Mouse (Mus musculus): ENCODE measurements at regions not wholly inside any gene's neighbourhood (a gene's known extent, or its start where the extent isn't known, plus 50 kb on each side); places are given as distances from the start of the nearest gene placed in this dataset.

- H3K36me3 ChIP-seq (ENCODE audit: control insufficient read depth, insufficient read depth, low read length): no peaks in the 10 kb centered on the region
- H3K9me3 ChIP-seq (ENCODE audit: control insufficient read depth, low read length): no peaks in the 10 kb centered on the region
- no peak overlapping the region for H3K9ac ChIP-seq (ENCODE audit: low read depth, low read length, severe bottlenecking)
- DNase-seq (ENCODE audit: low spot score) (no peak), ATAC-seq (ENCODE audit: low FRiP score, low read depth) (no peak)
- H3K4me3 ChIP-seq (replicated peaks; ENCODE audit: low read length): no peak overlapping the region
- no peaks in the 10 kb centered on the region for H3K4me1 ChIP-seq (ENCODE audit: control insufficient read depth, insufficient read depth, low read length)
- H3K27ac ChIP-seq (replicated peaks; ENCODE audit: low read depth, low read length): no peak overlapping the region
- WGBS: 45% methylated on average over 2 of the region's 2 CpGs
- no peaks in the 10 kb centered on the region for H3K27me3 ChIP-seq (ENCODE audit: control insufficient read depth, insufficient read depth, low read length)
- no peak for TF ChIP-seq POLR2A (IDR thresholded peaks at IDR 0.05; ENCODE audit: borderline replicate concordance, extremely low read depth, insufficient read depth, insufficient read length)
- H3K4me2 ChIP-seq (replicated peaks; ENCODE audit: low read depth, low read length, severe bottlenecking): no peak overlapping the region
These were observed 289.0 kb upstream of the Igfbp3 start for GRCm38 (mm10) chr11:7502679-7503078.

- 59% methylated on average over 2 of the region's 2 CpGs for WGBS
- no peak overlapping the region for H3K27ac ChIP-seq (replicated peaks; ENCODE audit: low read depth, low read length)
- H3K9ac ChIP-seq (ENCODE audit: low read depth, low read length, severe bottlenecking): no peak overlapping the region
- no peaks in the 10 kb centered on the region for H3K9me3 ChIP-seq (ENCODE audit: control insufficient read depth, low read length)
- TF ChIP-seq POLR2A (IDR thresholded peaks at IDR 0.05; ENCODE audit: borderline replicate concordance, extremely low read depth, insufficient read depth, insufficient read length): no peak
- DNase-seq (ENCODE audit: low spot score) (no peak), ATAC-seq (ENCODE audit: low FRiP score, low read depth) (no peak)
- H3K36me3 ChIP-seq (ENCODE audit: control insufficient read depth, insufficient read depth, low read length): no peaks in the 10 kb centered on the region
- no peak overlapping the region for H3K4me2 ChIP-seq (replicated peaks; ENCODE audit: low read depth, low read length, severe bottlenecking)
- H3K4me1 ChIP-seq (ENCODE audit: control insufficient read depth, insufficient read depth, low read length): no peaks in the 10 kb centered on the region
- H3K27me3 ChIP-seq (ENCODE audit: control insufficient read depth, insufficient read depth, low read length): no peaks in the 10 kb centered on the region
- H3K4me3 ChIP-seq (replicated peaks; ENCODE audit: low read length): no peak overlapping the region
These were observed 288.3 kb upstream of the Igfbp3 start for GRCm38 (mm10) chr11:7502045-7502444.

- no peak for DNase-seq (ENCODE audit: low spot score)
These were observed 284.1 kb upstream of the Igfbp3 start for GRCm38 (mm10) chr11:7497803-7498202.

GRCm38 (mm10) chr11:7473832-7474545 is 260.3 kb upstream of the Igfbp3 start:
- H3K4me1 ChIP-seq (ENCODE audit: control insufficient read depth, insufficient read depth, low read length): no peaks in the 10 kb centered on the region
- H3K9me3 ChIP-seq (ENCODE audit: control insufficient read depth, low read length): no peaks in the 10 kb centered on the region
- TF ChIP-seq POLR2A (IDR thresholded peaks at IDR 0.05; ENCODE audit: borderline replicate concordance, extremely low read depth, insufficient read depth, insufficient read length): no peak
- H3K9ac ChIP-seq (ENCODE audit: low read depth, low read length, severe bottlenecking): no peak overlapping the region
- no peak overlapping the region for H3K4me2 ChIP-seq (replicated peaks; ENCODE audit: low read depth, low read length, severe bottlenecking)
- ATAC-seq (ENCODE audit: low FRiP score, low read depth) (no peak), DNase-seq (ENCODE audit: low spot score) (no peak)
- 67% methylated on average over 6 of the region's 7 CpGs for WGBS
- H3K4me3 ChIP-seq (replicated peaks; ENCODE audit: low read length): no peak overlapping the region
- no peak overlapping the region for H3K27ac ChIP-seq (replicated peaks; ENCODE audit: low read depth, low read length)
- H3K27me3 ChIP-seq (ENCODE audit: control insufficient read depth, insufficient read depth, low read length): no peaks in the 10 kb centered on the region
- H3K36me3 ChIP-seq (ENCODE audit: control insufficient read depth, insufficient read depth, low read length): no peaks in the 10 kb centered on the region

More at GRCm38 (mm10) chr11:7497803-7498202, 284.1 kb upstream of the Igfbp3 start:
- WGBS: 80% methylated on average over 6 of the region's 6 CpGs
- Histone ChIP-seq H3K4me2 (replicated peaks; ENCODE audit: low read depth, low read length, severe bottlenecking) (no peak overlapping the region), H3K27ac (replicated peaks; ENCODE audit: low read depth, low read length) (no peak overlapping the region), H3K27me3 (ENCODE audit: control insufficient read depth, insufficient read depth, low read length) (no peaks in the 10 kb centered on the region), H3K36me3 (ENCODE audit: control insufficient read depth, insufficient read depth, low read length) (no peaks in the 10 kb centered on the region), H3K4me3 (replicated peaks; ENCODE audit: low read length) (no peak overlapping the region), H3K9me3 (ENCODE audit: control insufficient read depth, low read length) (no peaks in the 10 kb centered on the region), H3K4me1 (ENCODE audit: control insufficient read depth, insufficient read depth, low read length) (no peaks in the 10 kb centered on the region), H3K9ac (ENCODE audit: low read depth, low read length, severe bottlenecking) (no peak overlapping the region)
- ATAC-seq (ENCODE audit: low FRiP score, low read depth): no peak
- TF ChIP-seq POLR2A (IDR thresholded peaks at IDR 0.05; ENCODE audit: borderline replicate concordance, extremely low read depth, insufficient read depth, insufficient read length): no peak

GRCm38 (mm10) chr11:7465522-7465921 is 251.8 kb upstream of the Igfbp3 start:
- no peaks in the 10 kb centered on the region for H3K4me1 ChIP-seq (ENCODE audit: control insufficient read depth, insufficient read depth, low read length)
- H3K9ac ChIP-seq (ENCODE audit: low read depth, low read length, severe bottlenecking): no peak overlapping the region
- H3K36me3 ChIP-seq (ENCODE audit: control insufficient read depth, insufficient read depth, low read length): no peaks in the 10 kb centered on the region
- H3K4me3 ChIP-seq (replicated peaks; ENCODE audit: low read length): no peak overlapping the region
- 81% methylated on average over 1 of the region's 1 CpGs for WGBS
- no peaks in the 10 kb centered on the region for H3K27me3 ChIP-seq (ENCODE audit: control insufficient read depth, insufficient read depth, low read length)
- no peak overlapping the region for H3K27ac ChIP-seq (replicated peaks; ENCODE audit: low read depth, low read length)
- ATAC-seq (ENCODE audit: low FRiP score, low read depth) (no peak), DNase-seq (ENCODE audit: low spot score) (no peak)
- no peaks in the 10 kb centered on the region for H3K9me3 ChIP-seq (ENCODE audit: control insufficient read depth, low read length)
- no peak overlapping the region for H3K4me2 ChIP-seq (replicated peaks; ENCODE audit: low read depth, low read length, severe bottlenecking)
- TF ChIP-seq POLR2A (IDR thresholded peaks at IDR 0.05; ENCODE audit: borderline replicate concordance, extremely low read depth, insufficient read depth, insufficient read length): no peak
